Mouse (Mus musculus): ENCODE measurements around the gene Derl3. TPM values are rescaled to one million over a fixed set of nuclear protein-coding genes. Genes with fewer than 3 reads are reported as not detected.

Gene Derl3
- polyA plus RNA-seq, 1 experiment from 2014 or later = 3.2 TPM

- H3K27ac ChIP-seq (ENCODE audit: low read depth, low read length) = no peak overlapping the region
- ATAC-seq (ENCODE audit: low FRiP score, low TSS enrichment) = no peak
Observed at GRCm38 (mm10) chr10:75916840-75917239, 23.6 kb downstream of the Derl3 start.

GRCm38 (mm10) chr10:75919026-75919425, 25.8 kb downstream of the Derl3 start:
- ATAC-seq (ENCODE audit: low FRiP score, low TSS enrichment) = no peak
- Histone ChIP-seq H3K4me2 (replicated peaks; ENCODE audit: low read depth, low read length) (no peak overlapping the region), H3K27me3 (ENCODE audit: control insufficient read depth, insufficient read depth, low read length) (no peaks in the 10 kb centered on the region), H3K4me3 (ENCODE audit: low read length) (no peak overlapping the region), H3K4me1 (ENCODE audit: control insufficient read depth, insufficient read depth, low read length) (peaks cover 17% of the 10 kb centered on the region), H3K36me3 (ENCODE audit: control insufficient read depth, insufficient read depth, low read length) (peaks cover 46% of the 10 kb centered on the region), H3K9ac (ENCODE audit: low read depth, low read length) (no peak overlapping the region), H3K9me3 (ENCODE audit: control insufficient read depth, low read length) (no peaks in the 10 kb centered on the region), H3K27ac (ENCODE audit: low read depth, low read length) (no peak overlapping the region)
- WGBS = 84% methylated on average over 5 of the region's 5 CpGs

More at GRCm38 (mm10) chr10:75916840-75917239, 23.6 kb downstream of the Derl3 start:
- H3K4me1 ChIP-seq (ENCODE audit: control insufficient read depth, insufficient read depth, low read length) = peaks cover 11% of the 10 kb centered on the region
- peaks cover 46% of the 10 kb centered on the region for H3K36me3 ChIP-seq (ENCODE audit: control insufficient read depth, insufficient read depth, low read length)
- H3K27me3 ChIP-seq (ENCODE audit: control insufficient read depth, insufficient read depth, low read length) = no peaks in the 10 kb centered on the region
- H3K9ac ChIP-seq (ENCODE audit: low read depth, low read length) = no peak overlapping the region
- 89% methylated on average over 8 of the region's 8 CpGs for WGBS
- no peak overlapping the region for H3K4me3 ChIP-seq (ENCODE audit: low read length)
- no peaks in the 10 kb centered on the region for H3K9me3 ChIP-seq (ENCODE audit: control insufficient read depth, low read length)
- no peak overlapping the region for H3K4me2 ChIP-seq (replicated peaks; ENCODE audit: low read depth, low read length)

DNA sequence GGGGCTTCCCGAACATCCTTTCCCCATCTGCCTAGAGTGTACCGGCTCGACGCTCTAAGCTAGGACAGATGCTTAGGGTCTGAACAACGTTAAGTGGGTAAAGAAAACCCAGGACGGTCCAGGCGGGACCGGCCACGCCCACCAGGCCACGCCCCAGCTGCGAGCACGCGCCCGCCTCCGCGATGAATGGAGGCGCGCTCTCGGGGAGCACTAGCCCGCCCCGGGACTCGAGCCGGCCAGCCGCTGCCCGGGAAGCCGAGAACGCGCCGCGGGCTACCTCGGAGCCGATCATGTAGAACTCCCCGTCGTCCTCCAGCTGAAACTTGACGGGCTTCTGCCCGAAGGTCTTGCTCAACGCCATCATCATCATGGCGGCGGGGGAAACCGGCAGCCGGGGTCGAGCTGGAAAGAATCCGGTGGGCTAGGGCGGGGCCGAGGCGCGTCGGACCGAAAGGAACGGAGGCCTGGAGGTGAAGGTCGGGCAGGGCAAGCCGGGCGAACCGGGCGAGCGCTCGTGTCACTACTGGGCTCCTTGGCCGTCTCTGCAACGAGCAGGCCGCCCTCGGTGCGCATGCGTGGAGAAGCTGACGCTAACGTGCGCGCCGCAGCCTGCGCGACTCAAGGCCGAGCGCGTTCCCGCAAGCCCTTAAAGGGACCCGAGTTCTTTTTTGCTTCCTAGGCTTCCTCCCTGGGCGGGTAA, 28.0 kb downstream of the Derl3 start, which contains the start of gene Smarcb1:
Gene Smarcb1 (minus strand): TSS at position 592 of the 700 bp plus-strand sequence.
- H3K4me2 ChIP-seq (replicated peaks; ENCODE audit: low read depth, low read length) = peak within 1 kb of the TSS; percentile 68
- ATAC-seq (ENCODE audit: low FRiP score, low TSS enrichment) = peak; percentile 86
- peaks cover 17% of the 10 kb centered on the region for H3K4me1 ChIP-seq (ENCODE audit: control insufficient read depth, insufficient read depth, low read length)
- H3K9ac ChIP-seq (ENCODE audit: low read depth, low read length) = peak within 1 kb of the TSS; percentile 95
- WGBS = under 1% methylated on average over 76 of the region's 76 CpGs
- H3K4me3 ChIP-seq (ENCODE audit: low read length) = peak within 1 kb of the TSS; percentile 95
- H3K27ac ChIP-seq (ENCODE audit: low read depth, low read length) = peak within 1 kb of the TSS; percentile 97
- H3K9me3 ChIP-seq (ENCODE audit: control insufficient read depth, low read length) = no peaks in the 10 kb centered on the region
- no peaks in the 10 kb centered on the region for H3K27me3 ChIP-seq (ENCODE audit: control insufficient read depth, insufficient read depth, low read length)
- peaks cover 41% of the 10 kb centered on the region; the same call in 1 of the 2 replicates for H3K36me3 ChIP-seq (ENCODE audit: control insufficient read depth, insufficient read depth, low read length)

GRCm38 (mm10) chr10:75921726-75922560, 28.7 kb downstream of the Derl3 start:
- Histone ChIP-seq H3K4me3 (ENCODE audit: low read length) (peak overlapping the region; percentile 95), H3K4me2 (replicated peaks; ENCODE audit: low read depth, low read length) (peak overlapping the region; percentile 68), H3K9ac (ENCODE audit: low read depth, low read length) (peak overlapping the region; percentile 95), H3K27me3 (ENCODE audit: control insufficient read depth, insufficient read depth, low read length) (no peaks in the 10 kb centered on the region), H3K27ac (ENCODE audit: low read depth, low read length) (peak overlapping the region; percentile 97; the same call in 1 of the 2 replicates), H3K36me3 (ENCODE audit: control insufficient read depth, insufficient read depth, low read length) (peaks cover 44% of the 10 kb centered on the region; the same call in 1 of the 2 replicates), H3K9me3 (ENCODE audit: control insufficient read depth, low read length) (no peaks in the 10 kb centered on the region), H3K4me1 (ENCODE audit: control insufficient read depth, insufficient read depth, low read length) (peaks cover 17% of the 10 kb centered on the region)
- WGBS = 4% methylated on average over 22 of the region's 22 CpGs
- ATAC-seq (ENCODE audit: low FRiP score, low TSS enrichment) = peak; percentile 32

DNA sequence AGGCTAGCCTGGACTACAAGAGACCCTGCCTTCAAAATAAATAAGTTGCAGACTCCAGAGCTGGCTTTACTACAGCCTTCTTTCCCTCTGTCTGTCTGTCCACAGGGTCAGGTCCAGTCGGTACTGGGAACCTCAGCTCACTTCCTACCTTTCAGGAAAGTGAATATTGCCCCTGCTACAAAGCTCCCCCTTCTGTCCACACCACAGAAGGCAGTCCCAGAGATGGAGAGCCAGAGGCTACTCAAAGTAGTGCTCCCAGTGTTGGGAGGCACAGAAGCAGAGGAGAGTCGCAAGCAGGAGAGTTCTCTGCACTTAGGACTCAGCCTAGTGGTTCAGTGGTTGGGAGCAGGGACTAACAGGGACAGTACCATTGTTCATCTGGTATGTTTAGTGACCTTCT, 31.1 kb downstream of the Derl3 start:
- H3K27me3 ChIP-seq (ENCODE audit: control insufficient read depth, insufficient read depth, low read length) = no peaks in the 10 kb centered on the region
- H3K4me3 ChIP-seq (ENCODE audit: low read length) = no peak overlapping the region
- ATAC-seq (ENCODE audit: low FRiP score, low TSS enrichment) = no peak
- no peak overlapping the region for H3K27ac ChIP-seq (ENCODE audit: low read depth, low read length)
- H3K4me2 ChIP-seq (replicated peaks; ENCODE audit: low read depth, low read length) = no peak overlapping the region
- WGBS = 59% methylated on average over 2 of the region's 2 CpGs
- no peaks in the 10 kb centered on the region for H3K9me3 ChIP-seq (ENCODE audit: control insufficient read depth, low read length)
- no peak overlapping the region for H3K9ac ChIP-seq (ENCODE audit: low read depth, low read length)
- H3K4me1 ChIP-seq (ENCODE audit: control insufficient read depth, insufficient read depth, low read length) = peaks cover 12% of the 10 kb centered on the region
- H3K36me3 ChIP-seq (ENCODE audit: control insufficient read depth, insufficient read depth, low read length) = peaks cover 32% of the 10 kb centered on the region; the same call in 1 of the 2 replicates

- Histone ChIP-seq H3K36me3 (ENCODE audit: control insufficient read depth, insufficient read depth, low read length) (peaks cover 31% of the 10 kb centered on the region; the same call in 1 of the 2 replicates), H3K4me3 (ENCODE audit: low read length) (no peak overlapping the region), H3K27ac (ENCODE audit: low read depth, low read length) (no peak overlapping the region), H3K4me2 (replicated peaks; ENCODE audit: low read depth, low read length) (no peak overlapping the region), H3K27me3 (ENCODE audit: control insufficient read depth, insufficient read depth, low read length) (no peaks in the 10 kb centered on the region), H3K9me3 (ENCODE audit: control insufficient read depth, low read length) (no peaks in the 10 kb centered on the region), H3K9ac (ENCODE audit: low read depth, low read length) (no peak overlapping the region), H3K4me1 (ENCODE audit: control insufficient read depth, insufficient read depth, low read length) (peaks cover 18% of the 10 kb centered on the region)
- WGBS = 74% methylated on average over 13 of the region's 13 CpGs
- ATAC-seq (ENCODE audit: low FRiP score, low TSS enrichment) = no peak
Observed at GRCm38 (mm10) chr10:75926396-75926795, 33.2 kb downstream of the Derl3 start.

- Histone ChIP-seq H3K4me3 (ENCODE audit: low read length) (no peak overlapping the region), H3K36me3 (ENCODE audit: control insufficient read depth, insufficient read depth, low read length) (peaks cover 13% of the 10 kb centered on the region; the same call in 1 of the 2 replicates), H3K9ac (ENCODE audit: low read depth, low read length) (no peak overlapping the region), H3K27me3 (ENCODE audit: control insufficient read depth, insufficient read depth, low read length) (no peaks in the 10 kb centered on the region), H3K4me1 (ENCODE audit: control insufficient read depth, insufficient read depth, low read length) (peaks cover 23% of the 10 kb centered on the region), H3K27ac (ENCODE audit: low read depth, low read length) (no peak overlapping the region), H3K9me3 (ENCODE audit: control insufficient read depth, low read length) (no peaks in the 10 kb centered on the region), H3K4me2 (replicated peaks; ENCODE audit: low read depth, low read length) (peak overlapping the region; percentile 22; the same call in 1 of the 2 replicates)
- 35% methylated on average over 6 of the region's 6 CpGs for WGBS
- no peak; the same call in 1 of the 2 replicates for ATAC-seq (ENCODE audit: low FRiP score, low TSS enrichment)
Observed at GRCm38 (mm10) chr10:75930304-75930703, 37.1 kb downstream of the Derl3 start.

GRCm38 (mm10) chr10:75931311-75931710, 38.1 kb downstream of the Derl3 start:
- Histone ChIP-seq H3K27ac (ENCODE audit: low read depth, low read length) (no peak overlapping the region), H3K4me2 (replicated peaks; ENCODE audit: low read depth, low read length) (peak overlapping the region; percentile 98), H3K9ac (ENCODE audit: low read depth, low read length) (peak overlapping the region; percentile 90), H3K36me3 (ENCODE audit: control insufficient read depth, insufficient read depth, low read length) (peaks cover 8% of the 10 kb centered on the region; the same call in 1 of the 2 replicates), H3K4me1 (ENCODE audit: control insufficient read depth, insufficient read depth, low read length) (peaks cover 23% of the 10 kb centered on the region), H3K27me3 (ENCODE audit: control insufficient read depth, insufficient read depth, low read length) (no peaks in the 10 kb centered on the region), H3K4me3 (ENCODE audit: low read length) (peak overlapping the region; percentile 64), H3K9me3 (ENCODE audit: control insufficient read depth, low read length) (no peaks in the 10 kb centered on the region)
- WGBS = 18% methylated on average over 7 of the region's 7 CpGs
- ATAC-seq (ENCODE audit: low FRiP score, low TSS enrichment) = no peak
